Mouse (Mus musculus) cerebellum, adult 11 months (tissue): Measurements from ENCODE around the gene Rbm44.
A peak's percentile ranks its signal among the peaks of the same experiment; 100 is the strongest.

Experiments
- DNase-seq: peaks from one replicate; pipeline ENCODE4 v3.0.0; 2022

The Rbm44 gene

GRCm38 (mm10) chr1:91179533-91180173, 34.8 kb downstream of the Rbm44 start, which contains the start of gene Ramp1:
Ramp1 (plus strand) TSS chr1:91179822.
- peak; percentile 4 for DNase-seq

GRCm38 (mm10) chr1:91180174-91180565, 35.3 kb downstream of the Rbm44 start:
- no peak for DNase-seq

GRCm38 (mm10) chr1:91180723-91181122, 35.8 kb downstream of the Rbm44 start:
- no peak for DNase-seq

GRCm38 (mm10) chr1:91181261-91181660, 36.4 kb downstream of the Rbm44 start:
- DNase-seq, result no peak

- DNase-seq, result no peak
These were observed 37.0 kb downstream of the Rbm44 start for GRCm38 (mm10) chr1:91181784-91182450.

GRCm38 (mm10) chr1:91183305-91183704, 38.4 kb downstream of the Rbm44 start:
- no peak for DNase-seq

- DNase-seq, result no peak
These were observed 41.8 kb downstream of the Rbm44 start for GRCm38 (mm10) chr1:91186677-91187076.

GRCm38 (mm10) chr1:91187315-91187714, 42.4 kb downstream of the Rbm44 start:
- DNase-seq, result no peak

- DNase-seq, result no peak
These were observed 43.1 kb downstream of the Rbm44 start for GRCm38 (mm10) chr1:91187786-91188640.

- DNase-seq, result no peak
These were observed 44.1 kb downstream of the Rbm44 start for GRCm38 (mm10) chr1:91188851-91189460.

- DNase-seq, result no peak
These were observed 47.3 kb downstream of the Rbm44 start for GRCm38 (mm10) chr1:91192184-91192583.

- DNase-seq, result no peak
These were observed 48.4 kb downstream of the Rbm44 start for GRCm38 (mm10) chr1:91193242-91193641.

GRCm38 (mm10) chr1:91193680-91194079, 48.8 kb downstream of the Rbm44 start:
- DNase-seq, result no peak

GRCm38 (mm10) chr1:91199793-91200192, 54.9 kb downstream of the Rbm44 start:
- no peak for DNase-seq

- no peak for DNase-seq
These were observed 56.2 kb downstream of the Rbm44 start for GRCm38 (mm10) chr1:91201122-91201521.

- no peak for DNase-seq
These were observed 59.4 kb downstream of the Rbm44 start for GRCm38 (mm10) chr1:91204221-91204765.

GRCm38 (mm10) chr1:91205651-91206050, 60.8 kb downstream of the Rbm44 start:
- DNase-seq, result no peak

GRCm38 (mm10) chr1:91206336-91206735, 61.4 kb downstream of the Rbm44 start:
- no peak for DNase-seq

GRCm38 (mm10) chr1:91206873-91207272, 62.0 kb downstream of the Rbm44 start:
- no peak for DNase-seq

GRCm38 (mm10) chr1:91207334-91208074, 62.6 kb downstream of the Rbm44 start:
- DNase-seq, result no peak

GRCm38 (mm10) chr1:91209343-91209742, 64.5 kb downstream of the Rbm44 start:
- DNase-seq, result no peak

GRCm38 (mm10) chr1:91209785-91210184, 64.9 kb downstream of the Rbm44 start:
- DNase-seq, result peak; percentile 44
